Mouse (Mus musculus): ENCODE data around the gene Ppfibp2.

GRCm38 (mm10) chr7:107618028-107618992, 23.3 kb downstream of the Ppfibp2 start:
- no peak for TF ChIP-seq E2F4 (IDR thresholded peaks at IDR 0.05; ENCODE audit: insufficient read depth)
- no peak for TF ChIP-seq MAX (IDR thresholded peaks at IDR 0.05; ENCODE audit: low read depth)
- TF ChIP-seq USF1 (IDR thresholded peaks at IDR 0.05; ENCODE audit: low read depth) = no peak
- no peak for TF ChIP-seq POLR2A (IDR thresholded peaks at IDR 0.05; ENCODE audit: insufficient read length, low read depth)
